Mouse (Mus musculus) right cerebral cortex, adult 18-20 months (tissue): Measurements from ENCODE around the gene Lpo.

Experiments used
- DNase-seq: peaks from one replicate; pipeline ENCODE4 v3.0.0; 2022; ENCODE audit warnings: mixed read lengths

Lpo gene

DNA sequence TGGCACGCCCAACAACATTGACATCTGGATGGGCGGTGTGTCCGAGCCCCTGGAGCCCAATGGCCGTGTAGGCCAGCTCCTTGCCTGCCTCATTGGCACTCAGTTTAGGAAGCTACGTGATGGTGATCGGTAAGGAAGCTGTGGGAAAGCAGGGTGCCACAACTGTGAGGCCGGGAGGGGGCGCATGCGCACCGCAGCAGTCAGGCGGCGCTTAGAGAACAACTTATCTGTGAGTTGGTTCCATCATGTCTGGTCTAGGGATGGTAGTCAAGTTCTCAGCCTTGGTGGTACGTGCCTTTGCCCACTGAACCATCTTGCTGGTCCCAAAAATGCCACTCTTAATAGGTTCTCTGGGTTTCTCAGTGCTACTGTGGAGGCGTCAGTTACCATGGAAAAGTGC, 25.5 kb downstream of the Lpo start:
- DNase-seq = peak; percentile 28

DNA sequence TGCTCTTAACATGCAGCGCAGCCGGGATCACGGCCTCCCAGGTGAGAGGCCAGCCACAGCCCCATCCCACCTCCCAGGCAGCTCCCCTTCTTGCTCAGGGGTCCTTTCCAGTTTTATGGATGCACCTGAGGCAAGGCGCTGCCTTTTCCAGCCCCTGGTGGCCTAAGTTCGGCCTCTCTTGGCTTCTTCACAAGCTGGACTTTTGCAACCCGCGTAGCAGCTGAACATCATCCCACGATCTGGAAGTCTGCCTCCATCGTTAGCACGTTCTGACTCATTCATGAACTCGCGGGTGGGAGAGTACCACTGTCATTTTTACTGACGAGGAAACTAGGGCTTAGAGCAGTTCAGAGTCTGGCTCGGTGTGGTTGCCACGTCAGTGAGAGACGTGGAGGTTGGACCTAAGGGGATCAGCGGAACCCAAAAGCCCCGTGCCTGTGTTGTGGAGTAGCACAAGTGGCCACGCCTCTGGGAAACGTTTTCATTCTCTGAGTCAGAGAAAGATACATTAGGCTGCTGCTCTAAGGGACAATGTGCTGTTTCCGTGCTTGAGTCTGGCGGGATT, 26.3 kb downstream of the Lpo start:
- peak; percentile 79 for DNase-seq

GRCm38 (mm10) chr11:87793460-87793859, 34.6 kb downstream of the Lpo start, which contains the start of gene Mpo:
TSS of gene Mpo (plus strand) at chr11:87793581.
- DNase-seq = no peak

DNA sequence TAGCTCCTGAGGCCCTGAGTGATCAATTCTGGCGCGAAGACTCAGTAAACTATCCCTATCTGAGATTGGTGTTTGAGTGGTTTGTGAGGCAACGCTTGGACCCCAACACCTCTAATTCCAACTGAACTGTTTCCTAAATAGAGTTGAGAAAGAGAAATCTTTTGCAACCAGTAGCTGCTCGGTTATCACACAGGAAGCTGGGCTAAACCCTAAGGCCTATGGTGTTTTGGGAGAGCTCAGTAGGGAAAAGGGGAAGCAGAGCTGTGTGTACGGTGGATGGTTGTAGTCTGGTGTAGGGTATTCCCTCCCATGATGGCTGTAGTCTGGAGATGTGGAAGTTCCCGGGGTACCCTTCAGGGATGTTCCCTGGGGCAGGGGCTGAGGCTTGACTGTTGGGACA, 38.0 kb downstream of the Lpo start:
- no peak for DNase-seq

- DNase-seq = no peak
These were observed 48.0 kb downstream of the Lpo start for GRCm38 (mm10) chr11:87780130-87780529.

GRCm38 (mm10) chr11:87779392-87779791, 48.7 kb downstream of the Lpo start:
- no peak for DNase-seq

GRCm38 (mm10) chr11:87778915-87779314, 49.2 kb downstream of the Lpo start:
- DNase-seq = no peak

DNA sequence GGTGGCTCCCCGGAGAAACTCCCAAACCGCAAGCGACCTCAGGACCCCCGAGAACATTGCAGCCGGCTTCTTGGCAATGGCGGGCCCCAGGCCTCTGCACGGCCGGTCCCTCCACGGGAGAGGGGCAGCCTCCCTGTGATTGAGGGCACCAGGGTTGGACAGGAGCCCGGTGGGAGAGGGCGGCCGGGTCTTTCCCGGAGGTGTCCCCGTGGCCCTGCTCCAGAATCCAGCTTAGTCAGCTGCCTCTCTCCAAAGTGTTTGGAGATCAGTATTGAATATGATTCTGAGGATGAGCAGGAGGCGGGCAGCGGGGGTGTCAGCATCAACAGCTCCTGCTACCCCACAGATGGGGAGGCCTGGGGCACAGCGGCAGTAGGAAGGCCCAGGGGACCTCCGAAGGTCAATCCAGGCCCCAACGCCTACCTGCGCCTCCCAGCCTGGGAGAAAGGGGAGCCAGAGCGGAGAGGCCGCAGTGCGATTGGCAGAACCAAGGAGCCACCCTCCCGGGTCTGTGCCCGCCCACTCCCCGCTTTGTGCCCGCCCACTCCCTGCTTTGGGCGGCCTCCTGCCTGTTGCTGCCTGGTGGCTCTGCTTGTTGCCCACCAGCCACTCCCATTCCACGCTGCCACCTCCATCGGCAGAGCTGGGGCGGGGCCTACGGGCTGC, 49.9 kb downstream of the Lpo start:
- peak; percentile 69 for DNase-seq

DNA sequence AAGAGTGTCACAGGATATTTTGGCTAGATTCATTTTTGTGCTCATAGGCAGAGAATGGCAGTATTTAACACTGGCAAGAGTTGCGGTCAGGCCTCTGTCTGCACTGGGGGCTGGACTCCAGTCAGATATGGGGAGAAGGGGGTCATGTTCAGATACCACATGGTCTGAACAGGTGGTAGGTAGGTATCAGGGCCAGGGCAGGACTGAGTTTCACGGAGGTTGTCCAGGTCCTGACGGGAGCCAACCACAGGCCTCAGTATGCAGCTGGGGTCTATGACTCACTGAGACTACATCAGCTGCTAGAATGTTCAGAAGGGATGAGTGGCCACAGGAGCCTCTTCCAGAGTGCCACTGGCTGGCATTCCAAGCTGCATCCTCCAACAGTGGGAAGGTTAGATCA, 55.7 kb downstream of the Lpo start:
- no peak for DNase-seq

DNA sequence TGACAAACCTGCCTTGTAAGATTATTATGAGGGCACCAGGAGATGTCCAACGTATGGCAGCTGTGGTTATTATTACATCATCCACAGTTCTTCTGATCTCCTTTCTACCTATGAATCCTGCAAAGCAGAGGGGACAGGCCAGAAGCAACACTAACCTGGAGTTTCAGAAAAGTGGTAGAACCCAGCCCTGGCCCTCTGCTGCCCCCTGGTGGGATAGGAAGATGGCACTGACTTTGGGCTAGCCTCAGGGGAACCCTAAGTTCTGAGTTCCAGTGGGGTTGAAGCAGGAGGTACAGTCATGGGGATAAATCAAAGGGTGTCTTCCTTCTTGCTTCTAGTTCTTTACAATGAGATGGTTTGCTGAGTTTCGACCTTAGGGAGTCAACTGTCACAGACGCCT, 57.1 kb downstream of the Lpo start:
- DNase-seq = peak; percentile 63

- no peak for DNase-seq
These were observed 59.3 kb downstream of the Lpo start for GRCm38 (mm10) chr11:87768745-87769144.

GRCm38 (mm10) chr11:87763988-87764876, 63.9 kb downstream of the Lpo start:
- DNase-seq = peak; percentile 61

DNA sequence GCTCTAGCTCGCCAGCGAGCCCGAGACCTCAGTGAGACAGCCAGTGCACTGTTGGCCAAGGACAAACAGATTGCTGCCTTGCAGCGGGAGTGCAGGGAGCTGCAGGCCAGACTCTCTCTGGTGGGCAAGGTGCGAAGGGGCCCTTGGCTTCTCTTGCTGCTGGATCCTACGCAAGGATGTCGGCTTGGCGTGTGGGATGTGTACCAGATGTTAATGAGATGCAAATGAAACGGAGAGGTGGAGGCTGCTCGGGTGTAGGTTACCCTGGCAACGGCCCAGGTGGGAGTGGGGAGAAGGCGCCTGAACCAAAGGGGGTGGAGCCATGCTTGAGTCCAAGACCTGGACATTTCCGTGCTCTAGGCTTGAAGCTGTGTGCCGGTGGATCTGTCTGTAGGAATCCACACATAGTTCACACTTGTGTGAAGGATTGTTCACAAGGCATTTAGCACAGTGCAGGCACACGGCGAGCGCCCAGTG, 64.5 kb downstream of the Lpo start:
- DNase-seq = peak; percentile 92

DNA sequence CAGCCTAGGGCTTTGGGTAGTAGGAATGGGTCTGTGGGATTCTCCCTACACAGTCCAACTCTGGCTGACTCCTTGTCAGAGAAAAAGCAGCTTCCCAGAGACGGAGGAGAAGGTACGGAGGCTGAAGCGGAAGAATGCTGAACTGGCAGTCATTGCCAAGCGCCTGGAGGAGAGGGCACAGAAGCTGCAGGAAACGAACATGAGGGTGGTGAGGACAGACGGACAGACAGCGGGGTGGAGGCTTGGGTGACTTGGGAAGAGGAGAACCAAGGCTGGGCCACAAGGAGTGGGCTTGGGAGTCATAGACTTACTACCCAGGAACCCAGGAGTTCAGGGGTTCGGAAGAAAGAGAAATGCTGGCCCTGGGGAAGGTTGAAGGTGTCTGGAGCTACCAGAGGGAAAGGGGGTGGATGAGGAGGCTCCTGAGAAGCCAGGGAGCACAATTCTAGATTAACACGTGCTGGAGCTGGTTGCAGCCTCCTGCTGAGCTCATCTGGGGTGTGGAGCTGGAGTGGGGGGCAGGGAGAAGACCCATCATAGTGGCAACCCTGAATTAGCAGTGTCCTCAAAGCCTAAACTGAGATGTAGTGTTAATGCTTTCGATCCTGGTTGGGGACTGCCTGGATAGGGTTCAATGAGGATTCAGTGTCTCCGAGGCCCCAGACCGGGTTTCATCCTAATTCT, 65.2 kb downstream of the Lpo start:
- peak; percentile 46 for DNase-seq

DNA sequence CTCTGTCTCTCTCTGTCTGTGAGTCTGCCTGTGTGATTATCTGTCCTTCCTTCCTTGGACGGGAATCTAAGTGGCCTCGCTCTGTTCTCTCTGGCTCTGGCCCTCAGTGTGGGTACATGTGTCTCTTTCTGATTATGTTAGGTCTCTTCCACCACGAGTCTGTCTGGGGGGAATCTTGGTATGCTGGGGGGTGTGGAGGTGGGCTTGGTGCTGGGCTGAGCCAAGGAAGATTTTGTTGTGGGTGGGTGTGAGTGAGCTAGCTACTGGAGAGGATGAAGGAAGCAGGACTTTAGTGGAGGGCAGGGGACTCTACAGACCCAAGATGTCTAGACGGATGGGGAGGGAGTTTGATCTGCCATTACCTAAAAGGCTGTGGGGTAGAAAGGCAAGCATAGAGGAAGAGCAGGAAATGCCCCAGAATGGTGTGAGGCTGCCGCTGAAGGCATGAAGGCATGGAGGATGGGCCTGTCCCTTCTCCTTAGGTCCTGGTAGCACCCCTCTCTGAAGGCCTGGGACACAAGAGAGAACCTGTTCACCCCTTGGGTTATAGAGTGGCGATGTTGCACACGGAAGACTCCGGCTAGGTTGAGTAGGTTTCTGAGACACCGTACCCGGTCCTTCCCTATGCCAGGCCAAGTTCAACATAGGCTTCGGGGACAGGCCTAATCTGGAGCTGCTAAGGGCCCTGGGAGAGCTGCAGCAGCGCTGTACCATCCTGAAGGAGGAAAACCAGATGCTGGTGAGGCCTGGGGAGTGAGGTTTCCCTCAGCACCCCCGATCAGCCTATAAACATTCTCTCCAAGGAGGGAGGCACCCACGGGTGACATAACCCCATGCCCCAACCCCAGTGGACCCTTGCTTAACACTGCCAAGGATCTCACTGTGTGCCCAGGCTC, 66.0 kb downstream of the Lpo start:
- peak; percentile 42 for DNase-seq

- DNase-seq = no peak
These were observed 66.8 kb downstream of the Lpo start for GRCm38 (mm10) chr11:87761181-87761721.

DNA sequence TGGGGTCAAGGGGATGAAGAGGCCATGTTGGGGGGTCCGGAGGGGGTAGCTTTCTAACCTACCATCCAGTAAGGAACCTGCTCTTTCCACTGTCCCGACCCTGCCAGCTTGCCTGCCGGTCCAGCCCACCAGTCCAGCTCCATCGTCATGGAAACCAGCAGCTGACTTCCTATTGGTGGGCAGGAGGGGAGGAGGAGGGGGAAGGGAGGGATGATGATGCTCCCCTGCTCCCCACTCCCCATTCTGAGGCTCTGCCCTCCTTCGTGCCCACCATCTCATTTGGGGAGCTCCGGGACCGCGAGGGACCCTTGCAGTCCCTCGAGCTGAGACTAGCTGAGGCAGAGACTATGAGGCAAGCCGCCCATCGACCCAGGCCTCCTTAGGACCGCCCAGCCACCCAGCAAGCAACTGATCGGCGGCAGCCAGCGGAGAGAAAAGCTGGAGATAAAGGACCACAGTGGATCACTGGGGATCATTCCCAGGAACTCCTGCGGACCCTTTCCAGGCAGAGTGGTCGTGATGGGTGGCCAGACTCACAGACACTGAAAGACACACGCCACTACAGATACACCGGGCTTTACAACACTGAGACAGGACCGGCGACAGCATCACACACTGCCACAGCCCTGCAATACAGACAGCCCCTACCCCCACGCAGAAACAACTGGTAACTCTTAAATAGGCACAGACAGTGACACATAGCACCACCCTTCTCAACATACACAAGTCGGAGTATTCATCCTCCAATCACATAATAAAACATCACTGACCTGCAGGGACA, 67.6 kb downstream of the Lpo start, which contains the start of gene Tspoap1:
Gene Tspoap1 (plus strand): TSS at position 241 of the 781 bp plus-strand sequence.
- peak; percentile 87 for DNase-seq

DNA sequence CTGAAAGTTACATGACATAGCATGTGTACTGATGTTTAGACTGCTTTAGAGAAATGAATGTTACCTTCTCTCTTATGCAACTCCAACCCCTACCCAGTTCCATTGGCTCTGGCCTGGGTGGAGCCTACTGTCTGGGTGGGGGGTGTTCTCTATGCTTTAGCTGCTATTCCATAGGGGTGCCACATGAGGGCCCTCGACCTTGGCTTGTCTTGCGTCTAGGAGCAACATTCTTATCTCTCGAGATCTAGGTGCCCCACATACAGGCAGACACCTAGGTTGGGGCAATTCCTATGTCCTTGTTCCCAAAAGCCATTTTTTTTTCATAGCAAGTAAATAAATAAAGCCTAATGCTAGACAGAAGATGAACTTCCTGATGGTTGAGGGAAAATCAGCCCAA, 68.5 kb downstream of the Lpo start:
- peak; percentile 64 for DNase-seq

DNA sequence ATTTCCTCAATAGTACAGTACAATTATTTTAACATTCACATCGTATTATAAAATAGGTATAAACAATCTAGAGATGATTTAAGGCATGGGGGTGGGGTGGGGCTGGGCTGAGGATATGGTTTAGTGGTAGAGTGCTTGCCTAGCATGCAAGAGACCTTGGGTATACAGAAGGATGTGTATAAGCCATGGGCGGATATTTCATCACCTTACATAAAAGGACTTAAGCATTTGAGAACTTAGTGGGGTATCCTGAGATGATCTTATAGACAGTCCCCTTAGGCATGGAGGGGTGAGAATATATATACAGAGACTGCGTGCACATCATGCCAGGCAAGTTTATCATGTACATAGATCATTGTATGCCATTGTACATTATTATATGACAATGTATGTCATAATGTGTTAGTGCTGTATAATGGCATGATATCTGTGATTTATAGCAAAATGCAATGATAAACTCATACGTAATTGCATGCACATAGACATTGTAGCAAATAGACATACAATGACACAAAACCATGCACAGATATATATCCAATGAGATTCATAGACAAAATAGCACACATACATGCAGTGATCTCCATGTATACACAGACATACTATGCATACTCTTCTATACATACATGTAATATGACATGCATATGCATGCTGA, 69.0 kb downstream of the Lpo start:
- no peak for DNase-seq
